Comparison of ENCODE assay signal across 7 mouse cellular contexts in the genomic region with DNA sequence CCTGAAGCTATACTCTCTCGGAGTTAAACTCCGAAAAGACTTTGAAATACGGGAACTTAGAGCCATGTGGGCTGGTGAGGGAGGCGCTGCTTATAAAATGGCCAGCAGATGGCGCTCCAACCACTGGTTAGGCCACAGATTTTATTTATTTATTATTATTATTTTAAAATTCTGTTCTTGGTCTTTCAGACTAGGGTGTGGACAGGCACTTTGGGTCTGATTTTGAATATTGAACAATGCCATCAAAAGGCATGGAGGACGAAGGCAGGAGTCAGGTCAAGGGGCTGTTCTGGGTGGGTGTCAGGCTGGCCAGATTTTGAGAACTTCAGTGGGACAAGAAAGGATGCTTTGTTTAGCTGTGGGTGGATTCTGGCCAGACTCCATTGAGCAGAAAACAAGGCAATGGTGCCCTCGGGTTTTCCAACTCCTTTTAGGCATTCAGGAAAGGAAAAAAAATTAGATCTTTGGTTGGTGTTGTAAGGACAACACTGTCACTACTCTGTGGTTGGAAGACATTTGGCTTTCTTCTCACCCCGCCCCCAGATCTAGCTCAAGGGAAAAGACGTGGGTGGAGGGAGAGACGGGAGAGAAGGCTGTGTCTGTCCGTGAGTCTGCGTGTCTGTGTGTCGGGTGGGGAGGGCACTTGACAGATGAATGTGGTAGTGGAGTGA.
DNase-seq lines count a peak whose midpoint lies in the region; ATAC-seq and TF ChIP-seq lines count a peak whose summit lies in the region.

No protein-coding gene starts in this region.

- H3K4me3 ChIP-seq in cerebellum, adult 2 months (replicated peaks; ENCODE audit: insufficient read depth, low read depth, low read length): no peak overlapping the region
- H3K4me3 ChIP-seq in forebrain, postnatal 0 days (ENCODE audit: low read depth, low read length): no peak overlapping the region
- no peak overlapping the region for H3K4me3 ChIP-seq in hindbrain, embryonic 15.5 days

- 14% methylated on average over 13 of the region's 13 CpGs for WGBS in cerebellum, adult 2 months
- WGBS in forebrain, postnatal 0 days: 5% methylated on average over 13 of the region's 13 CpGs
- WGBS in hindbrain, embryonic 15.5 days: 13% methylated on average over 13 of the region's 13 CpGs

- no peaks in the 10 kb centered on the region for H3K4me1 ChIP-seq in cerebellum, adult 2 months (ENCODE audit: control insufficient read depth, insufficient read depth, low read length)
- no peaks in the 10 kb centered on the region for H3K4me1 ChIP-seq in forebrain, postnatal 0 days (ENCODE audit: insufficient read depth)
- peaks cover 5% of the 10 kb centered on the region; the same call in 1 of the 2 replicates for H3K4me1 ChIP-seq in hindbrain, embryonic 15.5 days (replicated peaks)

- no peak overlapping the region for H3K27ac ChIP-seq in cerebellum, adult 2 months (ENCODE audit: insufficient read depth, low read length)
- H3K27ac ChIP-seq in forebrain, postnatal 0 days (ENCODE audit: low read depth, low read length): no peak overlapping the region
- no peak overlapping the region for H3K27ac ChIP-seq in hindbrain, embryonic 15.5 days (replicated peaks)

- DNase-seq in adipocyte (ENCODE audit: low spot score): peak; percentile 90
- peak; percentile 34 to 61 for DNase-seq in cerebellum, adult 2 months
- peak; percentile 88 for DNase-seq in forebrain, postnatal 0 days
- peak; percentile 60 to 61 for DNase-seq in layer of hippocampus, postnatal 36 days
- peak; percentile 85 for DNase-seq in mesoderm, embryonic 11.5 days (ENCODE audit: low read depth, low spot score)
- peak; percentile 4 to 10 for DNase-seq in spleen, postnatal 36 days (ENCODE audit: low spot score in 2 of 2)

- ATAC-seq in forebrain, postnatal 0 days: peak; percentile 62
- peak; percentile 30; the same call in 1 of the 2 replicates for ATAC-seq in hindbrain, embryonic 15.5 days (ENCODE audit: low FRiP score, low read depth)

- H3K9me3 ChIP-seq in forebrain, postnatal 0 days (ENCODE audit: low read length): no peaks in the 10 kb centered on the region
- no peaks in the 10 kb centered on the region for H3K9me3 ChIP-seq in hindbrain, embryonic 15.5 days

- TF ChIP-seq CTCF in cerebellum, adult 2 months (IDR thresholded peaks at IDR 0.05; ENCODE audit: borderline replicate concordance, insufficient read depth, low read depth, low read length): peak; percentile 63
- peak; percentile 80 for TF ChIP-seq CTCF in forebrain, postnatal 0 days (IDR thresholded peaks at IDR 0.05; ENCODE audit: low read depth)

- H3K9ac ChIP-seq in forebrain, postnatal 0 days: no peak overlapping the region
- H3K9ac ChIP-seq in hindbrain, embryonic 15.5 days: no peak overlapping the region

- no peak overlapping the region for H3K4me2 ChIP-seq in forebrain, postnatal 0 days (ENCODE audit: low read depth)
- H3K4me2 ChIP-seq in hindbrain, embryonic 15.5 days: no peak overlapping the region

- no peak for TF ChIP-seq POLR2A in cerebellum, adult 2 months (IDR thresholded peaks at IDR 0.05; ENCODE audit: borderline replicate concordance, insufficient read depth, low read length)

- no peaks in the 10 kb centered on the region for H3K27me3 ChIP-seq in cerebellum, adult 2 months (ENCODE audit: control insufficient read depth, insufficient read depth, low read length)
- peaks cover 44% of the 10 kb centered on the region for H3K27me3 ChIP-seq in forebrain, postnatal 0 days (ENCODE audit: insufficient read depth, low read length)
- H3K27me3 ChIP-seq in hindbrain, embryonic 15.5 days: peaks cover 47% of the 10 kb centered on the region

- H3K36me3 ChIP-seq in forebrain, postnatal 0 days (ENCODE audit: insufficient read depth): no peaks in the 10 kb centered on the region
- H3K36me3 ChIP-seq in hindbrain, embryonic 15.5 days: no peaks in the 10 kb centered on the region

Comparison
In these comparisons a context has a peak if more than half of its experiments do, and no peak if none do; other contexts are left out.
1. DNase-seq: peak in every context shown above with its lines; median percentile 90 in adipocyte; 88 in forebrain, postnatal 0 days; 85 in mesoderm, embryonic 11.5 days; 60 in layer of hippocampus, postnatal 36 days; 48 in cerebellum, adult 2 months; 7 in spleen, postnatal 36 days.